Mouse (Mus musculus) CH12F3 (cell line): Measurements from ENCODE around the gene Qpct.

Source experiments
- in situ Hi-C: fragments of 300-500 bp; cut with MboI; formaldehyde crosslinking; loops from 2 replicates; pipeline ENCODE4 v1.14.3; 2020; ENCODE audit warnings: low sequenced_read_pairs

The Qpct gene

GRCm38 (mm10) chr17:79051606-79052005 lies at the start of gene Qpct:
Gene Qpct, plus strand, starts transcription at chr17:79051906.
- in situ Hi-C loops: no loop called here

GRCm38 (mm10) chr17:79013625-79014024 lies 38.1 kb upstream of the Qpct start:
- in situ Hi-C loops: no loop called here

- in situ Hi-C loops: no loop called here
Observed at GRCm38 (mm10) chr17:79014911-79015685, 36.6 kb upstream of the Qpct start.

- in situ Hi-C loops: no loop called here
Observed at GRCm38 (mm10) chr17:79015831-79016230, 35.9 kb upstream of the Qpct start.

- in situ Hi-C loops: no loop called here
Observed at GRCm38 (mm10) chr17:79018422-79018821, 33.3 kb upstream of the Qpct start.

- in situ Hi-C loops: no loop called here
Observed at GRCm38 (mm10) chr17:79019726-79020207, 31.9 kb upstream of the Qpct start.

GRCm38 (mm10) chr17:79020208-79020983 lies 31.3 kb upstream of the Qpct start, which contains the start of gene Prkd3:
Gene Prkd3, minus strand, starts transcription at chr17:79020816.
- in situ Hi-C loops: no loop called here

GRCm38 (mm10) chr17:79020984-79021335 lies 30.7 kb upstream of the Qpct start:
- in situ Hi-C loops: no loop called here

GRCm38 (mm10) chr17:79022746-79023145 lies 29.0 kb upstream of the Qpct start:
- in situ Hi-C loops: no loop called here

- in situ Hi-C loops: no loop called here
Observed at GRCm38 (mm10) chr17:79024544-79024943, 27.2 kb upstream of the Qpct start.

GRCm38 (mm10) chr17:79029226-79029625 lies 22.5 kb upstream of the Qpct start:
- in situ Hi-C loops: no loop called here

GRCm38 (mm10) chr17:79031569-79031968 lies 20.1 kb upstream of the Qpct start:
- in situ Hi-C loops: no loop called here

- in situ Hi-C loops: no loop called here
Observed at GRCm38 (mm10) chr17:79032782-79033181, 18.9 kb upstream of the Qpct start.

- in situ Hi-C loops: no loop called here
Observed at GRCm38 (mm10) chr17:79039660-79040059, 12.0 kb upstream of the Qpct start.

GRCm38 (mm10) chr17:79043705-79044104 lies 8.0 kb upstream of the Qpct start:
- in situ Hi-C loops: no loop called here

- in situ Hi-C loops: no loop called here
Observed at GRCm38 (mm10) chr17:79052088-79052812, 544 bp downstream of the Qpct start.

GRCm38 (mm10) chr17:79058271-79058670 lies 6.6 kb downstream of the Qpct start:
- in situ Hi-C loops: no loop called here

- in situ Hi-C loops: no loop called here
Observed at GRCm38 (mm10) chr17:79060221-79060620, 8.5 kb downstream of the Qpct start.

GRCm38 (mm10) chr17:79064250-79064649 lies 12.5 kb downstream of the Qpct start:
- in situ Hi-C loops: no loop called here

- in situ Hi-C loops: no loop called here
Observed at GRCm38 (mm10) chr17:79068581-79068980, 16.9 kb downstream of the Qpct start.

- in situ Hi-C loops: no loop called here
Observed at GRCm38 (mm10) chr17:79069019-79069418, 17.3 kb downstream of the Qpct start.
